Mouse (Mus musculus) C2C12 (cell line): ENCODE data around the gene Cobl. TPM values are rescaled to one million over a fixed set of nuclear protein-coding genes. Genes with fewer than 3 reads are reported as not detected.

ENCODE experiments used
- H3K27me3 ChIP-seq: one replicate; pipeline ENCODE4 v1.6.1; 2011; ENCODE audit not compliant: control insufficient read depth, insufficient read depth, insufficient read length
- H3K36me3 ChIP-seq: one replicate; pipeline ENCODE4 v1.6.1; 2011; ENCODE audit not compliant: control insufficient read depth, insufficient read depth
- H3K4me3 ChIP-seq: one replicate; pipeline ENCODE4 v1.5.1; 2011; ENCODE audit warnings: mild to moderate bottlenecking, control low read depth; ENCODE audit not compliant: poor library complexity, insufficient read depth, severe bottlenecking
- H3K79me2 ChIP-seq: one replicate; pipeline ENCODE4 v1.6.1; 2011; ENCODE audit not compliant: control insufficient read depth, insufficient read depth
- H3K79me3 ChIP-seq: one replicate; pipeline ENCODE4 v1.6.1; 2011; ENCODE audit warnings: low read depth, control low read depth
- H3ac ChIP-seq: one replicate; pipeline ENCODE3; 2011; ENCODE audit warnings: low read depth; ENCODE audit not compliant: control insufficient read depth, insufficient read length
- CEBPB ChIP-seq: IDR thresholded peaks from one replicate; pipeline ENCODE4 v1.6.1; 2011; ENCODE audit warnings: low read depth, mild to moderate bottlenecking, control low read depth, moderate library complexity
- CTCF ChIP-seq: IDR thresholded peaks from one replicate; pipeline ENCODE4 v1.5.1; 2011; ENCODE audit not compliant: control insufficient read depth, insufficient read depth, insufficient read length
- FOSL1 ChIP-seq: IDR thresholded peaks from one replicate; pipeline ENCODE4 v1.8.0; 2011; ENCODE audit warnings: mild to moderate bottlenecking, low read length; ENCODE audit not compliant: poor library complexity, insufficient read depth, severe bottlenecking
- MAX ChIP-seq: IDR thresholded peaks from one replicate; pipeline ENCODE4 v1.6.1; 2011; ENCODE audit warnings: mild to moderate bottlenecking, control low read depth
- MYOD1 ChIP-seq: IDR thresholded peaks from one replicate; pipeline ENCODE4 v1.6.1; 2011; ENCODE audit warnings: low read depth; ENCODE audit not compliant: control insufficient read depth, insufficient read length
- MYOG ChIP-seq: IDR thresholded peaks from one replicate; pipeline ENCODE4 v1.6.1; 2011; ENCODE audit not compliant: control insufficient read depth, insufficient read length; ENCODE audit errors: extremely low read depth
- USF1 ChIP-seq: IDR thresholded peaks from one replicate; pipeline ENCODE4 v1.6.1; 2011; ENCODE audit warnings: low read depth, mild to moderate bottlenecking, control low read depth, moderate library complexity
- polyA plus RNA-seq: library from polyadenylated mRNA; unstranded; fragments of >200 nt; fragmentation: generic; extraction: Trizol; gene quantifications from one replicate; pipeline ENCODE4 v1.2.1, GENCODE M21; 2012; ENCODE audit warnings: missing spikeins

Gene Cobl
- polyA plus RNA-seq, 1 experiment: 3.8 TPM

DNA sequence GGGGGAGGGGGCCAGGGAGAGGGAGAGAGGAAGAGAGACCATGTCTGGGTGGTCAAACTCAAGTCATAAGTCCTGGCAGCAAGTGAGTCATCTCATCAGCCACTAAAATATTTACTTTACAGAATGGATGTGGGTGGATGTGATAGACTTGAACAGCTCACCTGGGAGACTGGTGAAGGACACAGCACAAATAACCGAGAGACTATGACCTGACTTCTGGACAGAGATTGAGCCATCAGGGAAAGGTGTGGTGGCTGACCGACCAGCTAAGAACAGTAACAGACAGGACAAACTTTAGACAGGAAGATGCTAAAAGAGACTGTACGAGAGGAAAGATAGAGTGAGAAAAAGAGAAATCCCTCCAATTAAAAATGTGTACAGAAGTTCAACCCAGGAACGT is 267.2 kb downstream of the Cobl start:
- no peaks in the 10 kb centered on the region for H3K79me2 ChIP-seq
- H3K79me3 ChIP-seq: no peaks in the 10 kb centered on the region
- no peak for TF ChIP-seq CTCF
- TF ChIP-seq CEBPB: no peak
- no peak for TF ChIP-seq MYOD1
- no peaks in the 10 kb centered on the region for H3K36me3 ChIP-seq
- no peak overlapping the region for H3K4me3 ChIP-seq
- H3ac ChIP-seq: no peak overlapping the region
- H3K27me3 ChIP-seq: no peaks in the 10 kb centered on the region

- Histone ChIP-seq H3K36me3 (no peaks in the 10 kb centered on the region), H3K79me2 (no peaks in the 10 kb centered on the region), H3K27me3 (no peaks in the 10 kb centered on the region), H3ac (no peak overlapping the region), H3K79me3 (no peaks in the 10 kb centered on the region), H3K4me3 (no peak overlapping the region)
- TF ChIP-seq FOSL1 (no peak), USF1 (no peak), CTCF (no peak), MAX (no peak), CEBPB (no peak), MYOG (no peak), MYOD1 (no peak)
These were observed 269.4 kb downstream of the Cobl start for GRCm38 (mm10) chr11:12195390-12195789.

DNA sequence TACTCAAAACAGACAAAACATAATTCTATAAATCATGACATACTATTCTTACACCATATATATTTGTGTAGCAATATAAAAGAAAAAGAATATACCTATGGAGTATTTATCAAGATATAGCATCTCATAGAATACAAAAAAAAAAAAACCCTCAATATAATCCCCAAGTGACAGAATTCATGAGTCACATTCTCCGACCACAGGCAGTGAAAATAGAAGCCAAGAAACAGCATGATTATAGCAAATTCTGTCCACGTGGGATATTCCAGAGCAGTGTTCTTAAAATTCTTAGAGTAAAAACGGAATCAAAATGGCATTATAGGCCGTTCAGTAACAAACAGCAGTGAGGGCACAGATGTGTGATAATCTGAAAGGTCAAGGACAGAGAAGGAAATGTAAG is 271.4 kb downstream of the Cobl start:
- Histone ChIP-seq H3K4me3 (no peak overlapping the region), H3K27me3 (no peaks in the 10 kb centered on the region), H3K79me3 (no peaks in the 10 kb centered on the region), H3K36me3 (no peaks in the 10 kb centered on the region), H3K79me2 (no peaks in the 10 kb centered on the region), H3ac (no peak overlapping the region)
- TF ChIP-seq MYOG (no peak), MYOD1 (no peak), MAX (no peak), USF1 (no peak), CTCF (no peak), CEBPB (no peak), FOSL1 (no peak)

- Histone ChIP-seq H3K36me3 (no peaks in the 10 kb centered on the region), H3K79me3 (no peaks in the 10 kb centered on the region), H3K4me3 (no peak overlapping the region), H3K79me2 (no peaks in the 10 kb centered on the region), H3ac (no peak overlapping the region), H3K27me3 (no peaks in the 10 kb centered on the region)
- TF ChIP-seq MYOD1 (no peak), CEBPB (no peak), MYOG (no peak), FOSL1 (no peak), CTCF (no peak), USF1 (no peak), MAX (no peak)
These were observed 273.4 kb downstream of the Cobl start for GRCm38 (mm10) chr11:12191386-12191785.

DNA sequence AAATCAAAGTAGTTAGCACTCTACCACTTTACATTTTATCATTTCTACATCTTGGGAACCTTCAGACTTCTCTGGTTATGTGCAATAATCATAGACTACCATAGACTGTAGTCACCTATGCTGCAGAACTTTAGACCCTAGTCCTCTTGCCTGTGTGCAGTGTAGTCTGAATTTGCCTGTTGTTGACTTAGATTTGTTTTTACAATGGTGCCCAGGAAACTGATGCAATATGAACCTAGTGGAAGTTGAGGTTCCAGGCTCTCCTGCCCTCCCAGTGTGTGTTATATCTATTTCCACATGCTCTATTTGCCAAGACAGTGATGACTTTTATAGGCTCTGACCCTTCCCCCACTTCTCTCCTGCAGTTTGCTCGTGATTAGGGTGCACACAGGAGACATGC is 274.3 kb downstream of the Cobl start:
- Histone ChIP-seq H3ac (no peak overlapping the region), H3K79me2 (no peaks in the 10 kb centered on the region), H3K4me3 (no peak overlapping the region), H3K27me3 (no peaks in the 10 kb centered on the region), H3K79me3 (no peaks in the 10 kb centered on the region), H3K36me3 (no peaks in the 10 kb centered on the region)
- no peak for TF ChIP-seq CEBPB
- no peak for TF ChIP-seq FOSL1
- no peak for TF ChIP-seq MYOG
- no peak for TF ChIP-seq MYOD1
- TF ChIP-seq CTCF: no peak
- no peak for TF ChIP-seq USF1
- TF ChIP-seq MAX: no peak
